9 mouse cellular contexts compared by ENCODE assay signal in genomic region chr1:86178462-86179253, GRCm38 (mm10). TPM values are rescaled to one million over a fixed set of nuclear protein-coding genes. Genes with fewer than 3 reads are reported as not detected.
DNase-seq lines count a peak whose midpoint lies in the region; ATAC-seq and TF ChIP-seq lines count a peak whose summit lies in the region.
"Had no signal": no experiment of that assay in that cellular context is flagged by ENCODE, and none has a peak within 500 bp of the region (broad histone marks: within the 10 kb centered on the region; RNA-seq: fewer than 3 reads in every experiment).

No protein-coding gene starts in this region.

- no peak overlapping the region for H3K27ac ChIP-seq in forebrain, embryonic 15.5 days (replicated peaks)
- no peak overlapping the region for H3K27ac ChIP-seq in olfactory bulb, adult 2 months (ENCODE audit: insufficient read depth, low read depth, low read length)

- intact Hi-C loops in heart, postnatal 25 days (cut with DNase I): loop anchor here (1.0 kb wide), 1 partner anchor 161 kb away; no protein-coding TSS in a partner anchor

- no peaks in the 10 kb centered on the region for H3K27me3 ChIP-seq in forebrain, embryonic 15.5 days
- H3K27me3 ChIP-seq: megakaryocyte, embryonic 14.5 days had no signal

- 42% methylated on average over 7 of the region's 7 CpGs for WGBS in forebrain, embryonic 15.5 days
- WGBS in olfactory bulb, adult 2 months: 41% methylated on average over 7 of the region's 7 CpGs

- no peak overlapping the region for H3K4me3 ChIP-seq in forebrain, embryonic 15.5 days
- H3K4me3 ChIP-seq in olfactory bulb, adult 2 months (ENCODE audit: insufficient read depth, low read depth, low read length): no peak overlapping the region
- H3K4me3 ChIP-seq: megakaryocyte, embryonic 14.5 days had no signal

- TF ChIP-seq CTCF in olfactory bulb, adult 2 months (IDR thresholded peaks at IDR 0.05; ENCODE audit: insufficient read depth, low read depth, low read length): peak; percentile 94

- H3K9ac ChIP-seq in forebrain, embryonic 15.5 days (replicated peaks): no peak overlapping the region

- H3K4me2 ChIP-seq in forebrain, embryonic 15.5 days (replicated peaks): no peak overlapping the region

- DNase-seq in ES-CJ7 (ENCODE audit: low read depth, low spot score): peak; percentile 91
- peak; percentile 84 for DNase-seq in cerebellum, adult 11 months
- DNase-seq in heart, postnatal 25 days (ENCODE audit: low spot score): peak; percentile 23
- DNase-seq in layer of hippocampus, adult 11-12 months (ENCODE audit: low spot score): peak; percentile 84
- peak; percentile 68 to 76 for DNase-seq in lung, adult 18-20 months
- peak; percentile 49 to 52 for DNase-seq in thymus, adult 18-20 months

- ATAC-seq in forebrain, embryonic 15.5 days (replicated peaks): peak; percentile 79

- TF ChIP-seq POLR2A in olfactory bulb, adult 2 months (IDR thresholded peaks at IDR 0.05; ENCODE audit: insufficient read depth, low read depth, low read length): no peak

- H3K36me3 ChIP-seq in forebrain, embryonic 15.5 days: peaks cover 32% of the 10 kb centered on the region

- H3K4me1 ChIP-seq in forebrain, embryonic 15.5 days: no peaks in the 10 kb centered on the region
- H3K4me1 ChIP-seq in olfactory bulb, adult 2 months (ENCODE audit: control insufficient read depth, insufficient read depth, low read length): no peaks in the 10 kb centered on the region

- H3K9me3 ChIP-seq in forebrain, embryonic 15.5 days: no peaks in the 10 kb centered on the region
- H3K9me3 ChIP-seq: megakaryocyte, embryonic 14.5 days had no signal

RNA-seq across cellular contexts. Expression of gene Armc9, which starts 24.1 kb away (rescaled TPM):
- 34.6 and 35.1 TPM in 2 replicates for polyA plus RNA-seq in forebrain, embryonic 15.5 days (2015; fragmentation: Nextera tagmentation; extraction: Ambion mirVana)
- 1 to 10 TPM; 3.2 to 3.4 TPM for total RNA-seq in heart, postnatal 25 days (2021)
- polyA plus RNA-seq in olfactory bulb, adult 2 months (2012; ENCODE audit: insufficient read depth, insufficient read length, low replicate concordance, missing spikeins): not detected in 2 replicates

RNA-seq across cellular contexts. Expression of gene Gm21972, which starts 45.2 kb away (rescaled TPM):
- 0.32 TPM in 1 of 2 replicates, not detected in the other for polyA plus RNA-seq in forebrain, embryonic 15.5 days (2015; fragmentation: Nextera tagmentation; extraction: Ambion mirVana)
- under 1 TPM; 0.65 to 0.95 TPM for total RNA-seq in heart, postnatal 25 days (2021)
- not detected in 2 replicates for polyA plus RNA-seq in olfactory bulb, adult 2 months (2012; ENCODE audit: insufficient read depth, insufficient read length, low replicate concordance, missing spikeins)

Comparison
In these comparisons a context has a peak if more than half of its experiments do, and no peak if none do; other contexts are left out.
1. DNase-seq: peak in every context shown above with its lines; median percentile 91 in ES-CJ7; 84 in cerebellum, adult 11 months; 84 in layer of hippocampus, adult 11-12 months; 72 in lung, adult 18-20 months; 50 in thymus, adult 18-20 months; 23 in heart, postnatal 25 days.
2. RNA of gene Armc9, which starts 24.1 kb away (polyA plus RNA-seq): 34.6 to 35.1 TPM in forebrain, embryonic 15.5 days; not detected in olfactory bulb, adult 2 months; every median in the first group is over 10 times any median in the second.